Mouse (Mus musculus) kidney, postnatal 0 days (tissue): ENCODE measurements around the gene Gm38392. TPM values are rescaled to one million over a fixed set of nuclear protein-coding genes. Genes with fewer than 3 reads are reported as not detected.
A peak's percentile ranks its signal among the peaks of the same experiment; 100 is the strongest.

Experiments used
- ATAC-seq: fragments of 200-750 bp; cut with Nextera tagmentation; replicated peaks from 2 replicates; pipeline ENCODE4 v1.8.0; 2017; ENCODE audit warnings: low read depth, moderate number of reproducible peaks, moderate TSS enrichment, moderate library complexity; ENCODE audit not compliant: low FRiP score
- DNase-seq: peaks from one replicate; pipeline ENCODE4 v3.0.0-alpha.2; 2016; ENCODE audit warnings: low spot score
- H3K27ac ChIP-seq: fragments of 300-500 bp; sonication (generic); 2 replicates; pipeline ENCODE4 v1.5.1; 2014; ENCODE audit warnings: mild to moderate bottlenecking
- H3K27me3 ChIP-seq: fragments of 300-500 bp; sonication (generic); 2 replicates; pipeline ENCODE4 v1.6.1; 2014; ENCODE audit warnings: low read length, mixed read lengths; ENCODE audit not compliant: insufficient read depth
- H3K36me3 ChIP-seq: fragments of 300-500 bp; sonication (generic); 2 replicates; pipeline ENCODE4 v1.6.1; 2014; ENCODE audit warnings: low read length, mixed read lengths; ENCODE audit not compliant: insufficient read depth
- H3K4me1 ChIP-seq: fragments of 300-500 bp; sonication (generic); replicated peaks from 2 replicates; pipeline ENCODE4 v1.6.1; 2014; ENCODE audit warnings: antibody characterized with exemption, low read length, mixed read lengths; ENCODE audit not compliant: insufficient read depth
- H3K4me2 ChIP-seq: fragments of 300-500 bp; sonication (generic); 2 replicates; pipeline ENCODE4 v1.6.1; 2014; ENCODE audit warnings: mild to moderate bottlenecking, low read length, moderate library complexity, mixed read lengths
- H3K4me3 ChIP-seq: fragments of 300-500 bp; sonication (generic); replicated peaks from 2 replicates; pipeline ENCODE4 v1.5.1; 2014; ENCODE audit warnings: low read depth, low read length
- H3K9ac ChIP-seq: fragments of 300-500 bp; sonication (generic); 2 replicates; pipeline ENCODE4 v1.6.1; 2014; ENCODE audit warnings: low read depth, low read length
- H3K9me3 ChIP-seq: fragments of 300-500 bp; sonication (generic); replicated peaks from 2 replicates; pipeline ENCODE4 v1.6.1; 2016; ENCODE audit warnings: low read length, inconsistent platforms, mixed read lengths
- CTCF ChIP-seq: IDR thresholded peaks from 2 replicates; pipeline ENCODE4 v1.5.1; 2016; ENCODE audit warnings: antibody characterized with exemption, low read depth, mild to moderate bottlenecking, moderate library complexity
- WGBS: fragments of 180-500 bp; shearing (Covaris S2); extraction: QIAGEN DNeasy Blood & Tissue Kit; methylation state at CpG from one replicate; pipeline ENCODE4 v1.1.7; 2014; 5-methylcytosine and 5-hydroxymethylcytosine counted together
- polyA plus RNA-seq: library from polyadenylated mRNA; unstranded; fragments of >200 nt; fragmentation: Nextera tagmentation; extraction: Ambion mirVana; gene quantifications from 2 replicates; pipeline ENCODE4 v1.2.1, GENCODE M21; 2015

Gm38392 gene
- polyA plus RNA-seq, 1 experiment from 2014 or later, result 3.8 TPM

DNA sequence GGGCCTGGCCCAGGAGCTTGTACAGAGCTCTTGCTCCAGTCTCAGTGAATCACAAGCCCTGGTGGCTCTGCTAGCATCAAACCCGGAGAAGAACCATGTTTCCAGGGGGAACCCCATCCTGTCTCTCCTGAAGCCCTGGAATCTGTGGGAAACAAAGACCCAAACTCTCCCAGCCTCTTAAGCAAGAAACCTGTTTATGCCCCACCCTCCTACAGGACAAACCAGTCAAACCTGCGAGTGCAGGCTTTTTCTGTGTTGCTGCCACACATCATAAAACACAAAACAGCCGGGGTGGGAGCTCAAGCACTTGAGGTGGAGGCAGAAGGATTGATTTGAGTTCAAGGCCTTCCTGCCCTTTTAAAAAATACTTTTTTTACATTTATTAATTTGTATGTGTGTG lies 24.7 kb downstream of the Gm38392 start:
- ATAC-seq, result no peak
- no peak overlapping the region for H3K4me2 ChIP-seq
- H3K9me3 ChIP-seq, result no peaks in the 10 kb centered on the region
- H3K27ac ChIP-seq, result peak overlapping the region; percentile 36; the same call in 1 of the 2 replicates
- H3K4me1 ChIP-seq, result no peaks in the 10 kb centered on the region
- no peaks in the 10 kb centered on the region for H3K36me3 ChIP-seq
- H3K27me3 ChIP-seq, result no peaks in the 10 kb centered on the region
- no peak overlapping the region for H3K9ac ChIP-seq
- no peak overlapping the region for H3K4me3 ChIP-seq
- DNase-seq, result no peak
- TF ChIP-seq CTCF, result no peak
- 41% methylated on average over 3 of the region's 3 CpGs for WGBS

DNA sequence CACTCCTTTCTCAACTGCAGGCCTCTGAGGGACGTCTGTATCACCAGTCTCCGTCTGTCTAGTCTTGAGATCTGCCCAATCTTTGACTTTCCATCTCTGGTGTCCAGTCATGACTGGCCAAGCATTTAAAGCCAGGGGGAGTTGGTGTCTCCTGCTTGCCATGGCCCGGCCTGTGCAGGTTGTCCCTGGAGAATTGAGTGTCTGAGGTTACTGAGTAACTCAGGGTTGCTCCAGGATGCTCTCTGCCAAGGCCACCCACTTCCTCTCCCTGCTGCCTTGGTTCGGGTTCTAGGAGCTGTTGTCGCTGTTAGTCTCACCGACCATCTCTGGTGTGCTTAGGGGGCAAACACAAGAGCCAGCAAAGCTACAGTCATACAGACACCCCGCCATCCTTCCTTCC lies 30.6 kb downstream of the Gm38392 start:
- Histone ChIP-seq H3K36me3 (no peaks in the 10 kb centered on the region), H3K27ac (no peak overlapping the region), H3K4me3 (no peak overlapping the region), H3K27me3 (peaks cover 4% of the 10 kb centered on the region; the same call in 1 of the 2 replicates), H3K4me2 (no peak overlapping the region), H3K4me1 (peaks cover 17% of the 10 kb centered on the region), H3K9me3 (no peaks in the 10 kb centered on the region), H3K9ac (no peak overlapping the region)
- TF ChIP-seq CTCF, result no peak
- ATAC-seq (peak; percentile 38; the same call in 1 of the 2 replicates), DNase-seq (no peak)
- WGBS, result 38% methylated on average over 7 of the region's 7 CpGs

GRCm38 (mm10) chr3:88255950-88256349 lies 31.1 kb downstream of the Gm38392 start:
- 29% methylated on average over 6 of the region's 6 CpGs for WGBS
- H3K4me1 ChIP-seq, result peaks cover 17% of the 10 kb centered on the region
- H3K9me3 ChIP-seq, result no peaks in the 10 kb centered on the region
- no peak overlapping the region for H3K27ac ChIP-seq
- no peaks in the 10 kb centered on the region for H3K36me3 ChIP-seq
- H3K4me3 ChIP-seq, result no peak overlapping the region
- no peak overlapping the region for H3K9ac ChIP-seq
- 0 out of 2 replicates have a peak, but pooled peaks have one; percentile 35 for ATAC-seq
- peak; percentile 81 for DNase-seq
- TF ChIP-seq CTCF, result no peak
- H3K4me2 ChIP-seq, result no peak overlapping the region
- peaks cover 4% of the 10 kb centered on the region; the same call in 1 of the 2 replicates for H3K27me3 ChIP-seq

DNA sequence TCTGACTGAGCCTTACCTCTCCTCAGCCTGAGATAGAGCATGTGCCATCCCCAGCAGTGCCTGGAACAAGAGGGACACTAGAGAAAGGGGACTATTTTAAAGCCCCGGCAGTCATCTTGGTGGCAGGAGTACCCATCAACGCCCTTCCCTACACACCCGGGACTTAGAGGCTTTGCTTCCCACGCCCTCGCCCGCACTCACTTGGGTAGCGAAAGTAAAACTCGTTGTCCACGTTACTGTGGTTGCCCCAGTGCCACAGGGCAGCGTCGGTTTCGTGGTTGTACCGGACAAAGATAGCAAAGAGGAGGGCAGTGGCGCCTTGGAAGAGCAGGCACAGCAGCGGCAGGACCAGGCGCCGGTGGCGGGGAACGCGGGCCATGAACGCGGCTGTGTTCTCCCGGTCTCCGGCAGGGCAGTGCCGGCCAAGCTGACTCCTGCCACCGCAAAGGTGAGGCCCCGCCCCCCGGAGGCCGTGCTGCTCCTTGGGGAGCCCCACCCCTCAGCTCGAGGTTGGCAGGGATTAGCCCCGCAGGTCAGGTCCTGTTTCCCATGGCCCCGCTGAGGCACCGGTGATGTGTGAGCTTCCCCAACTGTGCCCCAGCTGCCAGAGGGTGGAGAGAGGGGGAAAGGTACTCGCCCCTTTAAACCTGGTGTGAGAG lies 32.6 kb downstream of the Gm38392 start, which contains the start of gene Rhbg:
Rhbg (minus strand) TSS at position 442 of the 659 bp plus-strand sequence.
- Histone ChIP-seq H3K9me3 (no peaks in the 10 kb centered on the region), H3K4me3 (peak within 1 kb of the TSS; percentile 42), H3K27ac (no peak within 1 kb of the TSS), H3K36me3 (no peaks in the 10 kb centered on the region), H3K4me2 (peak within 1 kb of the TSS; percentile 70), H3K4me1 (peaks cover 17% of the 10 kb centered on the region), H3K27me3 (peaks cover 4% of the 10 kb centered on the region; the same call in 1 of the 2 replicates), H3K9ac (peak within 1 kb of the TSS; percentile 46)
- 2% methylated on average over 34 of the region's 34 CpGs for WGBS
- DNase-seq, result peak; percentile 24
- ATAC-seq, result peak; percentile 62
- TF ChIP-seq CTCF, result no peak

GRCm38 (mm10) chr3:88252739-88253138 lies 34.3 kb downstream of the Gm38392 start:
- 68% methylated on average over 6 of the region's 6 CpGs for WGBS
- Histone ChIP-seq H3K9ac (no peak overlapping the region), H3K9me3 (no peaks in the 10 kb centered on the region), H3K27ac (no peak overlapping the region), H3K36me3 (no peaks in the 10 kb centered on the region), H3K4me1 (peaks cover 17% of the 10 kb centered on the region), H3K4me3 (no peak overlapping the region), H3K4me2 (no peak overlapping the region), H3K27me3 (peaks cover 4% of the 10 kb centered on the region; the same call in 1 of the 2 replicates)
- ATAC-seq (no peak), DNase-seq (no peak)
- TF ChIP-seq CTCF, result no peak

DNA sequence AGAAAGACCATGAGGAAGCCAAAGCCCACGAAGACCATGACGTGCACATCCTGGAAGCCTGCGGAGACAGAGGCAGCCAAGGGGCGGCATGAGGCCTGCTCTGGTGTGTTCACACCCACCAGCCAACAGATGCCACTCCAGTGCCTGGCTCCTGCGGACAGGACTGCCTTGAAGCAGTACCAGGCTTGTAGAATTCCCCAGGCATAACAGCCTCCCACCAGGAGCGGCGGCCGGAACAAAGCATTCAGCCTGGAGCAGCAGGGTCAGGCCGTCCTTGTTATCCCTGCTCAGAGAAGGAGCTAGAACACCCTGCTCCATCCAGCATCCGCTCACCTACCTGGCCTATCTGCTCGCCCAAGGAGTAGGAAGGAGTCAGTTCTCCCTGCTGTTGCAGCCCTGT lies 38.6 kb downstream of the Gm38392 start:
- no peak overlapping the region for H3K4me3 ChIP-seq
- H3K4me1 ChIP-seq, result no peaks in the 10 kb centered on the region
- H3K27ac ChIP-seq, result no peak overlapping the region
- no peak overlapping the region for H3K4me2 ChIP-seq
- H3K27me3 ChIP-seq, result peaks cover 1% of the 10 kb centered on the region; the same call in 1 of the 2 replicates
- ATAC-seq, result no peak
- WGBS, result 67% methylated on average over 11 of the region's 11 CpGs
- H3K9ac ChIP-seq, result no peak overlapping the region
- no peak for TF ChIP-seq CTCF
- no peak for DNase-seq
- H3K36me3 ChIP-seq, result no peaks in the 10 kb centered on the region
- no peaks in the 10 kb centered on the region for H3K9me3 ChIP-seq

DNA sequence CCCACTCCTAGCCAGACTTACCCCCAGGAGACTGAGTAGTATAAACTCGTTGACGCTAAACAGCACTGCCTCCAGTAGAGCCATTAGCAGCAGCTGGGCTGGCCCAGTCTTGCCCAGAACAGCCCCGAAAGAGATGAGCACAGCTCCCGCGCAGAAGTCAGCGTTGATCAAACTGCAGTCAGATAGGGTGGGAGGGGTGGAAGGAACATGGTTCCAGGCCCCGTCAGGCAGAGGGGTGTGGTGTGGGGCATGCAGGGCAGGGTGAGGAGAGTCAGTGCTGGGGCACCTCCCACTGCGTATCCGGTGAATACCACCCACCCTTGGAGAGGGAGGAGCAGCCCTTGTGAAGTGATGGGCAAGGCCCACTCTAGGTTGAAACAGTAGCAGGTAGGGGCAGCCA lies 39.3 kb downstream of the Gm38392 start:
- Histone ChIP-seq H3K4me2 (no peak overlapping the region), H3K9ac (no peak overlapping the region), H3K36me3 (no peaks in the 10 kb centered on the region), H3K9me3 (no peaks in the 10 kb centered on the region), H3K4me1 (no peaks in the 10 kb centered on the region), H3K27ac (no peak overlapping the region), H3K4me3 (no peak overlapping the region), H3K27me3 (peaks cover 5% of the 10 kb centered on the region; the same call in 1 of the 2 replicates)
- no peak for DNase-seq
- ATAC-seq, result no peak
- WGBS, result 47% methylated on average over 9 of the region's 9 CpGs
- no peak for TF ChIP-seq CTCF
